27 mouse cellular contexts compared by ENCODE assay signal in the genomic region with DNA sequence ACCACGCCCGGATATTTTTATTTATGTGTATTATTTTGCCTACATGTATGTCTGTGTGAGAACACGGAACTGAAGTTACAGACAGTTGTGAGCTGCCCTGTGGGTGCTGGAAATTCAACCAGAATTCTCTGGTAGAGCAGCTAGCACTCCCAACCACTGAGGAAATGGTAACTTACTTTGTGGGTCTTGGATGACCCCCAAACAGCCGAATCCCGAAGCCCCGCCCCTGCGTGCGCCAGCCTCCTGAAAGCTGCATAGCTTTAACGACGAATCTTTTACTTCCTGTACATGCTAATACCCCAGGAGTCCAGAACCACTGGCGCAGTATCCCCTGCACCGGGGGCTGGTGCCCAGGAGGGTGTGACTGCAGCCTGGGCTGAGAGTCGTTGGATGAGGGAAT. TPM values are rescaled to one million over a fixed set of nuclear protein-coding genes. Genes with fewer than 3 reads are reported as not detected.
"Had no signal": no experiment of that assay in that cellular context is flagged by ENCODE, and none has a peak within 500 bp of the region (broad histone marks: within the 10 kb centered on the region; RNA-seq: fewer than 3 reads in every experiment).

No protein-coding gene starts in this region.

- ATAC-seq: hindbrain, embryonic 16.5 days; intestine, embryonic 15.5 days; intestine, postnatal 0 days; liver, embryonic 12.5 days had no signal

- DNase-seq: gastrocnemius, postnatal 10 days; gastrocnemius, postnatal 25 days; heart, adult 18-20 months; heart, postnatal 10 days; heart, postnatal 4 days; kidney, adult 18-20 months; kidney, adult 8-10 months; kidney, postnatal 10 days; kidney, postnatal 25 days; kidney, postnatal 4 days; liver had no signal

- H3K27me3 ChIP-seq: heart, embryonic 12.5 days; intestine, embryonic 15.5 days had no signal

- H3K4me3 ChIP-seq: heart, embryonic 10.5 days; heart, embryonic 12.5 days; hindbrain, embryonic 10.5 days; hindbrain, embryonic 12.5 days; intestine, embryonic 15.5 days; layer of hippocampus, adult 2 months; left cerebral cortex, adult 2 months; limb, embryonic 10.5 days; limb, embryonic 12.5 days; liver, embryonic 12.5 days had no signal

- H3K36me3 ChIP-seq: heart, embryonic 10.5 days; heart, embryonic 12.5 days; hindbrain, embryonic 10.5 days; hindbrain, embryonic 12.5 days; intestine, embryonic 15.5 days; limb, embryonic 10.5 days; limb, embryonic 12.5 days; liver, embryonic 12.5 days had no signal

- H3K9me3 ChIP-seq: heart, embryonic 10.5 days; intestine, embryonic 15.5 days; limb, embryonic 10.5 days; liver, embryonic 12.5 days had no signal

- H3K27ac ChIP-seq: heart, embryonic 10.5 days; hindbrain, embryonic 10.5 days; hindbrain, embryonic 12.5 days; hindbrain, embryonic 14.5 days; intestine, embryonic 15.5 days; layer of hippocampus, adult 2 months; left cerebral cortex, adult 2 months; limb, embryonic 10.5 days; limb, embryonic 12.5 days; liver, embryonic 12.5 days; liver, embryonic 14.5 days had no signal

- H3K9ac ChIP-seq: heart, embryonic 12.5 days; hindbrain, embryonic 12.5 days; hindbrain, embryonic 14.5 days; intestine, embryonic 15.5 days; limb, embryonic 12.5 days; liver, embryonic 12.5 days; liver, embryonic 14.5 days had no signal

- H3K4me2 ChIP-seq: heart, embryonic 12.5 days; hindbrain, embryonic 12.5 days; hindbrain, embryonic 14.5 days; intestine, embryonic 15.5 days; limb, embryonic 12.5 days; liver, embryonic 12.5 days had no signal

RNA-seq across cellular contexts. Expression of gene Prph, which starts 29.6 kb away (rescaled TPM):
- total RNA-seq: granulocyte monocyte progenitor cell, adult 5-6 weeks had no signal
- polyA plus RNA-seq: inflammation-experienced regulatory T-cells, adult 6 months; limb, embryonic 10.5 days had no signal
